Mouse (Mus musculus): Measurements from ENCODE around the gene Miox. TPM values are rescaled to one million over a fixed set of nuclear protein-coding genes. Genes with fewer than 3 reads are reported as not detected.

Miox gene
- total and polyA plus RNA-seq, 3 experiments: not detected

DNA sequence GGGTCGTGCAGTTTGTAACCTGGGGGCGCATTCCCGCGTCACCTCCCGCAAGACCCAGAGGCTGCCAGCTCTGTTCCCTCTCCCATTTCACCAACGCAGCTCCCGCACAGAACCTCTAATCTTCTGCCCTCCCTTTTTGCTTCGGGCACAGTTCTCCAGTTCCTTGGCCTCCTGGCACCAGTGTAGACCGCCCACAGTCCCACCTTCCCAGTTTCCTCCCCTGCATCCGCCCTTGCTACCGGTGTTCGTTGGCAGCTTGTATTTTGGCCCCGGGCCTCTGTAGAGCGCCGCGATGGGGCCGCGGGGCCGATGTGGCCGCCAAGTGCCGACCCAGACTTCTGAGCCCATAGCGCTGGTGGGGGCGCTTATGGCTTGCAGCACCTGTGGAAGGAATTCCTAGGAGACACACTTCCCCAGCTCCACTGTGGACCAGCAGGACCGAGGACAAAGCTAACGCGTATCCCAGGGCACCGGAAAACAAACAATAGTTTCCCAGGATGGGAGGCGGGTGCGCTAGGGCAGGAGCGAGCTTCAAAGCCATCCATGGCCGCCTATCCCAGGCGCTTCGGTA lies 44.7 kb downstream of the Miox start, which contains the start of gene Odf3b:
Odf3b (minus strand) TSS at position 452 of the 571 bp plus-strand sequence.
- H3K9me3 ChIP-seq (replicated peaks; ENCODE audit: insufficient read depth, low read length): no peaks in the 10 kb centered on the region
- H3K4me1 ChIP-seq (ENCODE audit: control insufficient read depth in 1 of 2, insufficient read depth in 2 of 2, low read length in 2 of 2): peaks cover 0 to 11% of the 10 kb centered on the region in 2 experiments; a peak in 1 of 4 replicates
- H3K4me3 ChIP-seq (ENCODE audit: control insufficient read depth in 1 of 2, insufficient read depth in 1 of 2, low read depth in 2 of 2, low read length in 2 of 2): no peak within 1 kb of the TSS
- DNase-seq (ENCODE audit: low read depth, low spot score): no peak
- H3K9ac ChIP-seq (ENCODE audit: control insufficient read depth, low read depth, low read length, poor library complexity, severe bottlenecking): no peak within 1 kb of the TSS
- peaks cover under 1% of the 10 kb centered on the region; the same call in 1 of the 2 replicates for H3K79me2 ChIP-seq (ENCODE audit: control insufficient read depth, insufficient read depth, low read length, poor library complexity)
- peaks cover 0 to 8% of the 10 kb centered on the region in 2 experiments; a peak in 2 of 4 replicates for H3K36me3 ChIP-seq (ENCODE audit: control insufficient read depth in 1 of 2, insufficient read depth in 2 of 2, low read length in 2 of 2)
- no peaks in the 10 kb centered on the region for H3K27me3 ChIP-seq (ENCODE audit: control insufficient read depth in 1 of 2, insufficient read depth in 2 of 2, low read length in 2 of 2)
- no peak within 1 kb of the TSS for H3K27ac ChIP-seq (ENCODE audit: control insufficient read depth, low read depth, low read length)
- TF ChIP-seq TBP (IDR thresholded peaks at IDR 0.05; ENCODE audit: low read depth, low read length) (no peak), MEF2A (IDR thresholded peaks at IDR 0.05; ENCODE audit: extremely low read depth, insufficient replicate concordance, low read depth, low read length, poor library complexity, severe bottlenecking) (no peak), SMC3 (IDR thresholded peaks at IDR 0.05; ENCODE audit: low read depth, low read length) (no peak), POLR2AphosphoS2 (IDR thresholded peaks at IDR 0.05; ENCODE audit: low read length) (no peak), ZMIZ1 (IDR thresholded peaks at IDR 0.05; ENCODE audit: low read depth, low read length) (no peak), NELFE (IDR thresholded peaks at IDR 0.05; ENCODE audit: low read depth, low read length) (no peak), ZNF384 (IDR thresholded peaks at IDR 0.05; ENCODE audit: low read depth, low read length) (no peak), E2F4 (IDR thresholded peaks at IDR 0.05; ENCODE audit: borderline replicate concordance, low read depth, low read length) (no peak), RAD21 (IDR thresholded peaks at IDR 0.05; ENCODE audit: low read depth, low read length) (no peak), POLR2A (IDR thresholded peaks at IDR 0.05; ENCODE audit: control insufficient read depth in 1 of 2, insufficient read depth in 1 of 2, low read depth in 1 of 2, low read length in 2 of 2, poor library complexity in 1 of 2) (no peak), RCOR1 (IDR thresholded peaks at IDR 0.05; ENCODE audit: low read depth, low read length) (no peak), CHD1 (IDR thresholded peaks at IDR 0.05; ENCODE audit: low read depth, low read length) (no peak), CHD2 (IDR thresholded peaks at IDR 0.05; ENCODE audit: low read length) (no peak), ELF1 (IDR thresholded peaks at IDR 0.05; ENCODE audit: low read depth, low read length) (no peak), GATA1 (IDR thresholded peaks at IDR 0.05; ENCODE audit: low read depth, low read length) (no peak), MXI1 (IDR thresholded peaks at IDR 0.05; ENCODE audit: low read depth, low read length) (no peak), ZKSCAN1 (IDR thresholded peaks at IDR 0.05; ENCODE audit: low read depth, low read length) (no peak)

DNA sequence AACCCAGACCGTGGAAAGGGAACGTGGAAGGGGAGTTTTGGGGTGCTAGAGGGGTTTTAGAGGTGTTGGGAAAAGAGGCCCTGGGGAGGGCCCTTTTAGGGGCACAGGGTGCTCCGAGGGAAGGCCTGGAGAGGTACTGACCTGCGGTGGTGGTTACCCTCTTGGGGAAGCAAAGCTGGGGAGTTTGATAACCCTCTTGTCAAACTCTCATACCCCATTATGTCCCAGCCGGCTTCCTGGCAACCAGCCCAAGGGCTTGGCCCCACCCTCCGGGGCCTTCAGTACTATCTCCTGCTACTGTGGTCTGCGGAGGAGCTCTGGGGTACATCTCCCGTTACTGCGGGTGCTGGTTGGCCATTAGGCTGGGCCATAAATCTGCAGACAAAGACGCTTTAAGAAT lies 45.2 kb downstream of the Miox start:
- no peak overlapping the region for H3K27ac ChIP-seq (ENCODE audit: control insufficient read depth, low read depth, low read length)
- no peaks in the 10 kb centered on the region for H3K9me3 ChIP-seq (replicated peaks; ENCODE audit: insufficient read depth, low read length)
- no peak overlapping the region for H3K4me3 ChIP-seq (ENCODE audit: control insufficient read depth in 1 of 2, insufficient read depth in 1 of 2, low read depth in 2 of 2, low read length in 2 of 2)
- H3K4me1 ChIP-seq (ENCODE audit: control insufficient read depth in 1 of 2, insufficient read depth in 2 of 2, low read length in 2 of 2): peaks cover 0 to 8% of the 10 kb centered on the region in 2 experiments; a peak in 1 of 4 replicates
- peak; percentile 86 for DNase-seq (ENCODE audit: low read depth, low spot score)
- no peaks in the 10 kb centered on the region for H3K27me3 ChIP-seq (ENCODE audit: control insufficient read depth in 1 of 2, insufficient read depth in 2 of 2, low read length in 2 of 2)
- H3K36me3 ChIP-seq (ENCODE audit: control insufficient read depth in 1 of 2, insufficient read depth in 2 of 2, low read length in 2 of 2): peaks cover 0 to 8% of the 10 kb centered on the region in 2 experiments; a peak in 2 of 4 replicates
- no peak overlapping the region for H3K9ac ChIP-seq (ENCODE audit: control insufficient read depth, low read depth, low read length, poor library complexity, severe bottlenecking)
- no peaks in the 10 kb centered on the region for H3K79me2 ChIP-seq (ENCODE audit: control insufficient read depth, insufficient read depth, low read length, poor library complexity)
- TF ChIP-seq ETS1 (IDR thresholded peaks at IDR 0.05; ENCODE audit: low read depth, low read length): no peak
- TF ChIP-seq ZMIZ1 (IDR thresholded peaks at IDR 0.05; ENCODE audit: low read depth, low read length): no peak
- peak; percentile 38; the same call in 1 of the 2 replicates for TF ChIP-seq SIN3A (IDR thresholded peaks at IDR 0.05; ENCODE audit: low read length)
- TF ChIP-seq TAL1 (IDR thresholded peaks at IDR 0.05; ENCODE audit: low read length): peak; percentile 66
- no peak for TF ChIP-seq ZNF384 (IDR thresholded peaks at IDR 0.05; ENCODE audit: low read depth, low read length)
- peak; percentile 28; the same call in 1 of the 2 replicates for TF ChIP-seq GATA1 (IDR thresholded peaks at IDR 0.05; ENCODE audit: low read depth, low read length)
- peak; percentile 42 to 47; a peak in 2 of 4 replicates for TF ChIP-seq EP300 (IDR thresholded peaks at IDR 0.05; ENCODE audit: low read depth in 1 of 2, low read length in 2 of 2)
- no peak for TF ChIP-seq NRF1 (IDR thresholded peaks at IDR 0.05; ENCODE audit: insufficient read depth, low read depth, low read length, poor library complexity, severe bottlenecking)
- TF ChIP-seq TCF12 (IDR thresholded peaks at IDR 0.05; ENCODE audit: low read depth, low read length): peak; percentile 48
- no peak for TF ChIP-seq ZKSCAN1 (IDR thresholded peaks at IDR 0.05; ENCODE audit: low read depth, low read length)

All from MEL (cell line).